ENCODE assay signal across 8 mouse cellular contexts in the genomic region with DNA sequence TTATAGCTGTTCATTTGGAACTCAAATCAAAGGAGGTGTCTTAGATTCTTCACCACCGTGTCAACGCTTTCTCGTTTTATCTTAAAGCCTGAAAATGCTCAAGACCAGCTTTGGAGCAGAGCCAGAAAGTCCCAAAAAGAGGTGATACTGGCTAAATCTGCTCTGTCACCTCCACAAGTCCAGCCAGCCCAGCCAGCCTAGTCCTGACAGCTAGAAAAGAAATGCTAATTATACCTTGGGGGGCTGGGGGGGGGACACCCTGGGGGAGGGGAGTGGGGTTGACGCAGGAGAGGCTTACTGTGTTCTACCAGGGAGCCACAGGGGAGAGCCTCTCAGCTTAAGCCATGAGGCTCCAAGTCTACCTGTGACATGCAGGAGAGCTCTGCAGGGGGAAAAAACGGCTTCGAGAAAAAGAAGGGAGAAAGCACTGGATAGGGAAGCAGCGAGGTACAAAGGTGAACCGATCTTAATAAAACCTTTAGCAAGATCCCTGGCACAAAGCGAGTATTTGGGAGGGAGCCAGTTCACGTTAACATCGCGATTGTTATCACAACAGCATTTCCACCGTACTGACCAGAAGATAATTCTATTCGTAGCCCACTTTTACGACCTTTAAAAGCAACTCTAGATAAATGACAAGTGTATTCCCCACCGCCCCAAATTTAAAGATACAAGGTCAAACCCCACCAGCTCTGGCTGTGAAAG. TPM values are rescaled to one million over a fixed set of nuclear protein-coding genes. Genes with fewer than 3 reads are reported as not detected.
DNase-seq lines count a peak whose midpoint lies in the region; ATAC-seq and TF ChIP-seq lines count a peak whose summit lies in the region.

No protein-coding gene starts in this region.

- H3K4me1 ChIP-seq in lung, embryonic 16.5 days (replicated peaks; ENCODE audit: control insufficient read depth, insufficient read depth, low read length) = peaks cover 15% of the 10 kb centered on the region
- H3K4me1 ChIP-seq in forebrain, postnatal 0 days (ENCODE audit: insufficient read depth) = peaks cover 11% of the 10 kb centered on the region
- H3K4me1 ChIP-seq in kidney, postnatal 0 days (replicated peaks; ENCODE audit: insufficient read depth, low read length) = peaks cover 4% of the 10 kb centered on the region; the same call in 1 of the 2 replicates
- peaks cover 10% of the 10 kb centered on the region for H3K4me1 ChIP-seq in midbrain, embryonic 15.5 days

- no peak for ATAC-seq in lung, embryonic 16.5 days (ENCODE audit: low read depth)
- ATAC-seq in forebrain, postnatal 0 days = no peak
- no peak for ATAC-seq in kidney, postnatal 0 days (replicated peaks; ENCODE audit: low FRiP score, low read depth)
- ATAC-seq in midbrain, embryonic 15.5 days (replicated peaks) = no peak
- no peak for ATAC-seq in activated CD4-positive, CD25-positive, alpha-beta regulatory T cell, adult 4 months

- TF ChIP-seq CTCF in brain, embryonic 14.5 days (IDR thresholded peaks at IDR 0.05; ENCODE audit: borderline replicate concordance, extremely low read depth, insufficient read depth, insufficient read length) = no peak
- TF ChIP-seq CTCF in forebrain, postnatal 0 days (IDR thresholded peaks at IDR 0.05; ENCODE audit: low read depth) = no peak
- no peak for TF ChIP-seq CTCF in kidney, postnatal 0 days (IDR thresholded peaks at IDR 0.05; ENCODE audit: low read depth)

- H3K4me2 ChIP-seq in lung, embryonic 16.5 days (ENCODE audit: low read depth, low read length) = peak overlapping the region; percentile 97
- H3K4me2 ChIP-seq in forebrain, postnatal 0 days (ENCODE audit: low read depth) = peak overlapping the region; percentile 71
- peak overlapping the region; percentile 96 for H3K4me2 ChIP-seq in kidney, postnatal 0 days (ENCODE audit: low read length)
- H3K4me2 ChIP-seq in midbrain, embryonic 15.5 days = peak overlapping the region; percentile 63

- H3K9me3 ChIP-seq in lung, embryonic 16.5 days (ENCODE audit: control insufficient read depth, low read length) = no peaks in the 10 kb centered on the region
- no peaks in the 10 kb centered on the region for H3K9me3 ChIP-seq in forebrain, postnatal 0 days (ENCODE audit: low read length)
- H3K9me3 ChIP-seq in kidney, postnatal 0 days (replicated peaks; ENCODE audit: low read length) = no peaks in the 10 kb centered on the region
- no peaks in the 10 kb centered on the region for H3K9me3 ChIP-seq in midbrain, embryonic 15.5 days

- peaks cover 5% of the 10 kb centered on the region for H3K36me3 ChIP-seq in lung, embryonic 16.5 days (ENCODE audit: control insufficient read depth, insufficient read depth, low read length)
- no peaks in the 10 kb centered on the region for H3K36me3 ChIP-seq in forebrain, postnatal 0 days (ENCODE audit: insufficient read depth)
- peaks cover 9% of the 10 kb centered on the region; the same call in 1 of the 2 replicates for H3K36me3 ChIP-seq in kidney, postnatal 0 days (ENCODE audit: insufficient read depth, low read length)
- H3K36me3 ChIP-seq in midbrain, embryonic 15.5 days (replicated peaks) = no peaks in the 10 kb centered on the region

- WGBS in lung, embryonic 16.5 days = 5% methylated on average over 16 of the region's 16 CpGs
- WGBS in forebrain, postnatal 0 days = 3% methylated on average over 16 of the region's 16 CpGs
- 6% methylated on average over 16 of the region's 16 CpGs for WGBS in kidney, postnatal 0 days
- WGBS in midbrain, embryonic 15.5 days = 3% methylated on average over 16 of the region's 16 CpGs

- no peak for DNase-seq in lung, postnatal 25 days (ENCODE audit: low spot score)
- peak; percentile 41 for DNase-seq in brain, embryonic 14.5 days (ENCODE audit: low read depth)
- peak; percentile 44 for DNase-seq in forebrain, postnatal 0 days
- DNase-seq in kidney, postnatal 0 days (ENCODE audit: low spot score) = no peak
- DNase-seq in gastrocnemius, postnatal 4 days (ENCODE audit: low spot score in 2 of 2) = no peak

- H3K27me3 ChIP-seq in lung, embryonic 16.5 days (ENCODE audit: control insufficient read depth, insufficient read depth, low read depth, low read length) = no peaks in the 10 kb centered on the region
- no peaks in the 10 kb centered on the region for H3K27me3 ChIP-seq in forebrain, postnatal 0 days (ENCODE audit: insufficient read depth, low read length)
- no peaks in the 10 kb centered on the region for H3K27me3 ChIP-seq in kidney, postnatal 0 days (ENCODE audit: insufficient read depth, low read length)
- H3K27me3 ChIP-seq in midbrain, embryonic 15.5 days (replicated peaks) = no peaks in the 10 kb centered on the region

- no peak overlapping the region for H3K27ac ChIP-seq in lung, embryonic 16.5 days (ENCODE audit: low read length)
- H3K27ac ChIP-seq in forebrain, postnatal 0 days (ENCODE audit: low read depth, low read length) = peak overlapping the region; percentile 60; the same call in 1 of the 2 replicates
- H3K27ac ChIP-seq in kidney, postnatal 0 days = 0 out of 2 replicates have a peak overlapping the region, but pooled peaks have one; percentile 22
- no peak overlapping the region for H3K27ac ChIP-seq in midbrain, embryonic 15.5 days

- no peak for TF ChIP-seq POLR2A in brain, embryonic 14.5 days (IDR thresholded peaks at IDR 0.05; ENCODE audit: borderline replicate concordance, extremely low read depth, insufficient read depth, insufficient read length, poor library complexity, severe bottlenecking)

- peak overlapping the region; percentile 75 for H3K4me3 ChIP-seq in lung, embryonic 16.5 days (ENCODE audit: low read length)
- H3K4me3 ChIP-seq in forebrain, postnatal 0 days (ENCODE audit: low read depth, low read length) = peak overlapping the region; percentile 83
- H3K4me3 ChIP-seq in kidney, postnatal 0 days (replicated peaks; ENCODE audit: low read depth, low read length) = peak overlapping the region; percentile 89
- peak overlapping the region; percentile 76 for H3K4me3 ChIP-seq in midbrain, embryonic 15.5 days

- peak overlapping the region; percentile 75 for H3K9ac ChIP-seq in lung, embryonic 16.5 days (ENCODE audit: low read length)
- peak overlapping the region; percentile 84 for H3K9ac ChIP-seq in forebrain, postnatal 0 days
- H3K9ac ChIP-seq in kidney, postnatal 0 days (ENCODE audit: low read depth, low read length) = peak overlapping the region; percentile 86
- peak overlapping the region; percentile 90 for H3K9ac ChIP-seq in midbrain, embryonic 15.5 days

RNA-seq across cellular contexts. Expression of a gene that starts 1.0 kb away (rescaled TPM):
- 44.6 and 53.4 TPM in 2 replicates for polyA plus RNA-seq in lung, embryonic 16.5 days (2015; fragmentation: Nextera tagmentation; extraction: Ambion mirVana)
- 123 and 144 TPM in 2 replicates for polyA plus RNA-seq in brain, embryonic 14.5 days (2012; rRNA removed)
- 147 and 168 TPM in 2 replicates for total RNA-seq in forebrain, postnatal 0 days (2014; rRNA removed)
- 151 and 161 TPM in 2 replicates for polyA plus RNA-seq in forebrain, postnatal 0 days (2015; fragmentation: Nextera tagmentation; extraction: Ambion mirVana)
- 45.8 and 48.4 TPM in 2 replicates for polyA plus RNA-seq in kidney, postnatal 0 days (2015; fragmentation: Nextera tagmentation; extraction: Ambion mirVana)
- polyA plus RNA-seq in midbrain, embryonic 15.5 days (2015; fragmentation: Nextera tagmentation; extraction: Ambion mirVana) = 132 and 136 TPM in 2 replicates
- polyA plus RNA-seq in activated CD4-positive, CD25-positive, alpha-beta regulatory T cell, adult 4 months (2017; shearing (Covaris generic)) = 100 to 1,000 TPM; 107 to 115 TPM
- total RNA-seq in gastrocnemius, postnatal 4 days (2021) = 10 to 100 TPM; 23.2 to 24.0 TPM

RNA-seq across cellular contexts. Expression of a gene that starts 16.1 kb away (rescaled TPM):
- polyA plus RNA-seq in lung, embryonic 16.5 days (2015; fragmentation: Nextera tagmentation; extraction: Ambion mirVana) = 38.8 and 40.0 TPM in 2 replicates
- 12.6 and 17.3 TPM in 2 replicates for polyA plus RNA-seq in brain, embryonic 14.5 days (2012; rRNA removed)
- 8.0 and 12.2 TPM in 2 replicates for total RNA-seq in forebrain, postnatal 0 days (2014; rRNA removed)
- polyA plus RNA-seq in forebrain, postnatal 0 days (2015; fragmentation: Nextera tagmentation; extraction: Ambion mirVana) = 9.3 and 10.0 TPM in 2 replicates
- polyA plus RNA-seq in kidney, postnatal 0 days (2015; fragmentation: Nextera tagmentation; extraction: Ambion mirVana) = 20.4 and 23.2 TPM in 2 replicates
- 8.9 and 9.6 TPM in 2 replicates for polyA plus RNA-seq in midbrain, embryonic 15.5 days (2015; fragmentation: Nextera tagmentation; extraction: Ambion mirVana)
- polyA plus RNA-seq in activated CD4-positive, CD25-positive, alpha-beta regulatory T cell, adult 4 months (2017; shearing (Covaris generic)) = 10 to 100 TPM; 16.0 to 17.1 TPM
- total RNA-seq in gastrocnemius, postnatal 4 days (2021) = 10 to 100 TPM; 11.6 to 12.3 TPM

Comparison
In these comparisons a context has a peak if more than half of its experiments do, and no peak if none do; other contexts are left out.
1. H3K27ac ChIP-seq: peak in forebrain, postnatal 0 days (single experiment) and kidney, postnatal 0 days (single experiment); none in lung, embryonic 16.5 days (single experiment) and midbrain, embryonic 15.5 days (single experiment).
2. DNase-seq: peak in brain, embryonic 14.5 days (single experiment) and forebrain, postnatal 0 days (single experiment); none in lung, postnatal 25 days (single experiment), kidney, postnatal 0 days (single experiment) and gastrocnemius, postnatal 4 days (0 of 2).
3. Peak in every context shown above with its lines, with median percentiles within 50 percentile points of each other: H3K4me2 ChIP-seq, H3K4me3 ChIP-seq and H3K9ac ChIP-seq.